9 mouse cellular contexts compared by ENCODE assay signal in the genomic region with DNA sequence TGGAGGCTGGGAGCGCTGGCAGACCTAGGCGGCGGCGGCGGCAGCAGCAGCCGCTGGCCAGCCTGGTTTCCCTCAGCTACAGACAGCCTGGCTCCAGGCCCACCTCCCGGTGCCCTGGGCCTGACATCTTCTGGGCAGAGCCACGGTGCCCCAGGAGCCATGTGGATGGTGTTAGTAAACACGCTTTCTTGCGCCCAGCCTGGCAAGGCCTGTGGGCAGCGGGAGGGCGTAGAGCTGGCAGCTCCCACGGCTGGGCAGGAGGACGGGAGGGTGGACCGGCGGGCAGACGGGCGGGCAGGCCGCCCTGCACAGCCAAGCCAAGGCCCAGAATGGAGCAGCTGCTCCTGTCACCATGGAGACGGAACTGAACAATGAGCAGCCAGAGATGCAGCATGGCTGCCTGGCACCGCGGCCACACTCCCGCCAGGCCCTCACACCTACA. TPM values are rescaled to one million over a fixed set of nuclear protein-coding genes. Genes with fewer than 3 reads are reported as not detected.
A peak's percentile ranks its signal among the peaks of the same experiment; 100 is the strongest.
DNase-seq lines count a peak whose midpoint lies in the region; ATAC-seq and TF ChIP-seq lines count a peak whose summit lies in the region.
"Had no signal": no experiment of that assay in that cellular context is flagged by ENCODE, and none has a peak within 500 bp of the region (broad histone marks: within the 10 kb centered on the region; RNA-seq: fewer than 3 reads in every experiment).

No protein-coding gene starts in this region.

- TF ChIP-seq CTCF in E14TG2a.4 (conservative IDR thresholded peaks at IDR 0.05; ENCODE audit: low read length): no peak

- H3K4me2 ChIP-seq in lung, embryonic 15.5 days: peak overlapping the region; percentile 65

- peaks cover 83% of the 10 kb centered on the region for H3K4me1 ChIP-seq in E14TG2a.4 (replicated peaks; ENCODE audit: low read depth, low read length)
- peaks cover 32% of the 10 kb centered on the region for H3K4me1 ChIP-seq in lung, embryonic 15.5 days

- H3K27me3 ChIP-seq in E14TG2a.4 (ENCODE audit: insufficient read depth, low read length): no peaks in the 10 kb centered on the region
- H3K27me3 ChIP-seq in lung, embryonic 15.5 days: no peaks in the 10 kb centered on the region; the same call in 1 of the 2 replicates

- DNase-seq in cerebellum, postnatal 10 days: peak; percentile 98 to 99
- peak; percentile 83 to 89 for DNase-seq in frontal cortex, postnatal 10 days (ENCODE audit: low spot score in 2 of 2)
- DNase-seq in layer of hippocampus, adult 8-10 months (ENCODE audit: low spot score in 2 of 2): peak; percentile 88 to 89
- peak; percentile 88 for DNase-seq in retina, embryonic 14.5 days (ENCODE audit: low spot score)

- H3K9ac ChIP-seq in lung, embryonic 15.5 days: peak overlapping the region; percentile 50
- H3K9ac ChIP-seq: liver, embryonic 14.5 days had no signal

- peaks cover 11% of the 10 kb centered on the region for H3K36me3 ChIP-seq in E14TG2a.4 (ENCODE audit: insufficient read depth, low read length)
- H3K36me3 ChIP-seq in lung, embryonic 15.5 days: no peaks in the 10 kb centered on the region

- H3K4me3 ChIP-seq in E14TG2a.4 (replicated peaks; ENCODE audit: low read length): peak overlapping the region; percentile 85
- H3K4me3 ChIP-seq in lung, embryonic 15.5 days: peak overlapping the region; percentile 27

- no peaks in the 10 kb centered on the region for H3K9me3 ChIP-seq in E14TG2a.4 (ENCODE audit: low read length)
- no peaks in the 10 kb centered on the region for H3K9me3 ChIP-seq in lung, embryonic 15.5 days

- WGBS in lung, embryonic 15.5 days: 7% methylated on average over 23 of the region's 23 CpGs

- peak; percentile 56 to 57; a peak in 1 of 4 replicates for ATAC-seq in hematopoietic stem cell, adult 5-6 weeks (replicated peaks in 1 of 2; ENCODE audit: insufficient read depth in 1 of 2, low FRiP score in 2 of 2, low TSS enrichment in 1 of 2, low read depth in 1 of 2, poor library complexity in 2 of 2, severe bottlenecking in 2 of 2)
- ATAC-seq in lung, embryonic 15.5 days (ENCODE audit: borderline replicate concordance, extremely low read depth, low FRiP score, low TSS enrichment): peak; percentile 88; the same call in 1 of the 2 replicates
- ATAC-seq in granulocyte monocyte progenitor cell, adult 5-6 weeks (replicated peaks; ENCODE audit: poor library complexity, severe bottlenecking): no peak

- H3K27ac ChIP-seq in lung, embryonic 15.5 days: peak overlapping the region; percentile 85
- H3K27ac ChIP-seq: liver, embryonic 14.5 days had no signal

RNA-seq across cellular contexts. Expression of gene Mycn, which starts 37.2 kb away (rescaled TPM):
- total RNA-seq in hematopoietic stem cell, adult 5-6 weeks (2017): 30.1 and 39.2 TPM in 2 replicates
- 1 to 10 TPM; 6.9 to 8.6 (median 7.8) TPM for total RNA-seq in layer of hippocampus, adult 8-10 months (2022)
- polyA plus RNA-seq in lung, embryonic 15.5 days (2015; fragmentation: Nextera tagmentation; extraction: Ambion mirVana): 57.3 and 58.8 TPM in 2 replicates
- not detected in 2 replicates for total RNA-seq in granulocyte monocyte progenitor cell, adult 5-6 weeks (2014; fragmentation: Nextera tagmentation)
- total RNA-seq in granulocyte monocyte progenitor cell, adult 5-6 weeks (2017): 0.26 TPM in 1 of 2 replicates, not detected in the other

Comparison
In these comparisons a context has a peak if more than half of its experiments do, and no peak if none do; other contexts are left out.
1. RNA of gene Mycn, which starts 37.2 kb away (total RNA-seq): 30.1 to 39.2 TPM in hematopoietic stem cell, adult 5-6 weeks and 6.9 to 8.6 TPM in layer of hippocampus, adult 8-10 months; 0.26 TPM in granulocyte monocyte progenitor cell, adult 5-6 weeks; every median in the first group is over 4 times any median in the second.
2. Peak in every context shown above with its lines, with median percentiles within 50 percentile points of each other: DNase-seq.